8 mouse cellular contexts compared by ENCODE assay signal in the genomic region with DNA sequence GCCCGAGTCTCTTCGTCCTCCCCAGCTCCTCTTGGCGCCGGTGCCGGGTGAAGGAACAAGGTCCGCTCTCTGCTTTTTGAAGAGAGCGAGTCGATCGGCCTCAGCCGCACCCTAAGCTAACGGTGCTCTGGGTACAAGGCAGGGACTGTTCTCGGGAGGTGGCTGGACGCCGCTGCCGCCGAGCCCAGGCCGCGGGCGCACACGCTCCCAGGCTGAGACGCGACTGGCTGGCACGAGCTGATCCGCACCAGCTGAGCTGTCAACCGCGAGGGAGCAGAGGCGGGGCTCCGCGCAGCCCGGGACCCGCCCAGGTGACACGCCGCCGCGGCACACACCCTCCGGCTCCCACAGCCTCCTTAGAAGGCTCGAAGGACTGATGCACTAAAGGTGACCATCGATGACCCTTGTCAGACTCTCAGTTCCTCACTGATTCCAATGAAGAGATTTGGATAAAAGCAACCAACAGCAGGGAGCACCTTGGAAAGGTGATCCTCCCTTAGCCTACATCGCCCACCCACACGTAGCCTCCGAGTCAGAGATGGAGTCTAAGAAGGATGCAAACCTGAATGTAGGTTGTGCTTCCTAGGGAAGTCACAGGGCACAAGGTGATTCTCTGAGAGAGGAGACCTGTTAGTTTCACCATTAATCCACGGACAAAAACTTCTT. TPM values are rescaled to one million over a fixed set of nuclear protein-coding genes. Genes with fewer than 3 reads are reported as not detected.
A peak's percentile ranks its signal among the peaks of the same experiment; 100 is the strongest.
DNase-seq lines count a peak whose midpoint lies in the region; ATAC-seq and TF ChIP-seq lines count a peak whose summit lies in the region.

No protein-coding gene starts in this region.

- H3K36me3 ChIP-seq in forebrain, embryonic 11.5 days (ENCODE audit: control insufficient read depth, insufficient read depth, low read length) = no peaks in the 10 kb centered on the region
- no peaks in the 10 kb centered on the region for H3K36me3 ChIP-seq in heart, embryonic 14.5 days (ENCODE audit: control insufficient read depth, insufficient read depth, low read length)
- no peaks in the 10 kb centered on the region for H3K36me3 ChIP-seq in kidney, postnatal 0 days (ENCODE audit: insufficient read depth, low read length)
- H3K36me3 ChIP-seq in liver, embryonic 13.5 days = no peaks in the 10 kb centered on the region
- H3K36me3 ChIP-seq in stomach, embryonic 16.5 days (ENCODE audit: control insufficient read depth, insufficient read depth, low read length) = no peaks in the 10 kb centered on the region

- WGBS in forebrain, embryonic 11.5 days = 3% methylated on average over 42 of the region's 42 CpGs
- 3% methylated on average over 42 of the region's 42 CpGs for WGBS in heart, embryonic 14.5 days
- 3% methylated on average over 42 of the region's 42 CpGs for WGBS in kidney, postnatal 0 days
- 3% methylated on average over 42 of the region's 42 CpGs for WGBS in liver, embryonic 13.5 days (ENCODE audit: insufficient replicate concordance)
- WGBS in stomach, embryonic 16.5 days = 4% methylated on average over 42 of the region's 42 CpGs

- peak overlapping the region; percentile 90 for H3K4me2 ChIP-seq in forebrain, embryonic 11.5 days (ENCODE audit: low read depth, low read length, severe bottlenecking)
- peak overlapping the region; percentile 85 for H3K4me2 ChIP-seq in heart, embryonic 14.5 days (ENCODE audit: low read length)
- H3K4me2 ChIP-seq in kidney, postnatal 0 days (ENCODE audit: low read length) = peak overlapping the region; percentile 83
- H3K4me2 ChIP-seq in liver, embryonic 13.5 days = peak overlapping the region; percentile 66
- peak overlapping the region; percentile 93 for H3K4me2 ChIP-seq in stomach, embryonic 16.5 days (ENCODE audit: low read depth, low read length)

- ATAC-seq in CD4-positive, CD25-positive, alpha-beta regulatory T cell, adult 4 months = peak; percentile 77
- ATAC-seq in forebrain, embryonic 11.5 days (replicated peaks; ENCODE audit: low FRiP score) = peak; percentile 84
- peak; percentile 88 for ATAC-seq in heart, embryonic 14.5 days (ENCODE audit: insufficient number of reproducible peaks, insufficient read depth, low FRiP score, low read depth)
- peak; percentile 78; the same call in 1 of the 2 replicates for ATAC-seq in kidney, postnatal 0 days (replicated peaks; ENCODE audit: low FRiP score, low read depth)
- ATAC-seq in liver, embryonic 13.5 days (ENCODE audit: low read depth) = peak; percentile 82
- peak; percentile 92 for ATAC-seq in stomach, embryonic 16.5 days (ENCODE audit: insufficient read depth, low FRiP score)

- H3K9me3 ChIP-seq in forebrain, embryonic 11.5 days (ENCODE audit: control insufficient read depth, low read length) = no peaks in the 10 kb centered on the region
- H3K9me3 ChIP-seq in heart, embryonic 14.5 days (ENCODE audit: control insufficient read depth, low read length) = no peaks in the 10 kb centered on the region
- H3K9me3 ChIP-seq in kidney, postnatal 0 days (replicated peaks; ENCODE audit: low read length) = no peaks in the 10 kb centered on the region
- H3K9me3 ChIP-seq in liver, embryonic 13.5 days (replicated peaks) = no peaks in the 10 kb centered on the region
- H3K9me3 ChIP-seq in stomach, embryonic 16.5 days (replicated peaks; ENCODE audit: control insufficient read depth, low read length) = no peaks in the 10 kb centered on the region

- no peak for TF ChIP-seq CTCF in kidney, postnatal 0 days (IDR thresholded peaks at IDR 0.05; ENCODE audit: low read depth)

- H3K4me3 ChIP-seq in forebrain, embryonic 11.5 days (ENCODE audit: low read depth, low read length) = peak overlapping the region; percentile 43
- H3K4me3 ChIP-seq in heart, embryonic 14.5 days (ENCODE audit: control insufficient read depth in 1 of 2, insufficient read depth in 1 of 2, low read depth in 1 of 2, low read length in 2 of 2) = peak overlapping the region; percentile 80 to 82
- peak overlapping the region; percentile 41 for H3K4me3 ChIP-seq in kidney, postnatal 0 days (replicated peaks; ENCODE audit: low read depth, low read length)
- H3K4me3 ChIP-seq in liver, embryonic 13.5 days (replicated peaks) = peak overlapping the region; percentile 59
- peak overlapping the region; percentile 49 for H3K4me3 ChIP-seq in stomach, embryonic 16.5 days (replicated peaks; ENCODE audit: low read length)

- H3K4me1 ChIP-seq in forebrain, embryonic 11.5 days (replicated peaks; ENCODE audit: control insufficient read depth, insufficient read depth, low read length) = 0 out of 2 replicates have a peak, but pooled peaks cover 4% of the 10 kb centered on the region
- peaks cover 13 to 28% of the 10 kb centered on the region in 2 experiments for H3K4me1 ChIP-seq in heart, embryonic 14.5 days (ENCODE audit: control insufficient read depth in 2 of 2, insufficient read depth in 2 of 2, low read length in 2 of 2)
- no peaks in the 10 kb centered on the region; the same call in none of the 2 replicates for H3K4me1 ChIP-seq in kidney, postnatal 0 days (replicated peaks; ENCODE audit: insufficient read depth, low read length)
- peaks cover 7% of the 10 kb centered on the region; the same call in 1 of the 2 replicates for H3K4me1 ChIP-seq in liver, embryonic 13.5 days (replicated peaks)
- peaks cover 12% of the 10 kb centered on the region; the same call in 1 of the 2 replicates for H3K4me1 ChIP-seq in stomach, embryonic 16.5 days (ENCODE audit: control insufficient read depth, insufficient read depth, low read length)

- peaks cover 20% of the 10 kb centered on the region for H3K27me3 ChIP-seq in forebrain, embryonic 11.5 days (ENCODE audit: control insufficient read depth, insufficient read depth, low read length)
- no peaks in the 10 kb centered on the region for H3K27me3 ChIP-seq in heart, embryonic 14.5 days (ENCODE audit: control insufficient read depth, insufficient read depth, low read length)
- peaks cover 8% of the 10 kb centered on the region; the same call in 1 of the 2 replicates for H3K27me3 ChIP-seq in kidney, postnatal 0 days (ENCODE audit: insufficient read depth, low read length)
- peaks cover 31% of the 10 kb centered on the region for H3K27me3 ChIP-seq in liver, embryonic 13.5 days
- 0 out of 2 replicates have a peak, but pooled peaks cover 5% of the 10 kb centered on the region for H3K27me3 ChIP-seq in stomach, embryonic 16.5 days (ENCODE audit: control insufficient read depth, insufficient read depth, low read length)

- DNase-seq in c-Kit-positive CD71-positive TER-119-negative erythroid progenitor cells, embryonic 14.5 days (ENCODE audit: low read depth) = peak; percentile 22
- peak; percentile 76 for DNase-seq in forebrain, embryonic 11.5 days (ENCODE audit: low spot score)
- peak; percentile 48 for DNase-seq in kidney, postnatal 0 days (ENCODE audit: low spot score)
- peak; percentile 31 for DNase-seq in liver, embryonic 13.5 days
- peak; percentile 20 to 34 for DNase-seq in natural killer cell, adult 2 months (ENCODE audit: low spot score in 2 of 2)

- H3K9ac ChIP-seq in forebrain, embryonic 11.5 days (ENCODE audit: low read length) = peak overlapping the region; percentile 56
- H3K9ac ChIP-seq in heart, embryonic 14.5 days (ENCODE audit: low read length) = peak overlapping the region; percentile 96
- H3K9ac ChIP-seq in kidney, postnatal 0 days (ENCODE audit: low read depth, low read length) = peak overlapping the region; percentile 36; the same call in 1 of the 2 replicates
- peak overlapping the region; percentile 42 for H3K9ac ChIP-seq in liver, embryonic 13.5 days
- peak overlapping the region; percentile 65 for H3K9ac ChIP-seq in stomach, embryonic 16.5 days (ENCODE audit: low read length)

- H3K27ac ChIP-seq in forebrain, embryonic 11.5 days (ENCODE audit: low read depth, low read length) = no peak overlapping the region
- H3K27ac ChIP-seq in heart, embryonic 14.5 days (replicated peaks in 1 of 2; ENCODE audit: control insufficient read depth in 1 of 2, insufficient read depth in 1 of 2, low read depth in 2 of 2, low read length in 2 of 2) = peak overlapping the region; percentile 97 to 98
- H3K27ac ChIP-seq in kidney, postnatal 0 days = no peak overlapping the region
- H3K27ac ChIP-seq in liver, embryonic 13.5 days = no peak overlapping the region
- H3K27ac ChIP-seq in stomach, embryonic 16.5 days (ENCODE audit: low read length) = no peak overlapping the region

RNA-seq across cellular contexts. Expression of a gene that starts 20.4 kb away (rescaled TPM):
- polyA plus RNA-seq in CD4-positive, CD25-positive, alpha-beta regulatory T cell, adult 4 months (2017; shearing (Covaris generic)) = 10 to 100 TPM in 1 of 2 experiments, 1 to 10 TPM in 1; 7.5 to 10.3 TPM
- polyA plus RNA-seq in forebrain, embryonic 11.5 days (2014; fragmentation: Nextera tagmentation; extraction: Ambion mirVana) = 25.7 and 27.2 TPM in 2 replicates
- 99.4 and 112 TPM in 2 replicates for polyA plus RNA-seq in heart, embryonic 14.5 days (2014; fragmentation: Nextera tagmentation; extraction: Ambion mirVana)
- polyA plus RNA-seq in kidney, postnatal 0 days (2015; fragmentation: Nextera tagmentation; extraction: Ambion mirVana) = 17.6 and 18.0 TPM in 2 replicates
- 5.8 and 7.5 TPM in 2 replicates for polyA plus RNA-seq in liver, embryonic 13.5 days (2015; fragmentation: Nextera tagmentation; extraction: Ambion mirVana)
- polyA plus RNA-seq in stomach, embryonic 16.5 days (2015; fragmentation: Nextera tagmentation; extraction: Ambion mirVana) = 27.5 and 31.3 TPM in 2 replicates

RNA-seq across cellular contexts. Expression of a gene that starts 32.8 kb away (rescaled TPM):
- 10 to 100 TPM; 80.3 to 83.7 TPM for polyA plus RNA-seq in CD4-positive, CD25-positive, alpha-beta regulatory T cell, adult 4 months (2017; shearing (Covaris generic))
- polyA plus RNA-seq in forebrain, embryonic 11.5 days (2014; fragmentation: Nextera tagmentation; extraction: Ambion mirVana) = 121 and 122 TPM in 2 replicates
- 131 and 136 TPM in 2 replicates for polyA plus RNA-seq in heart, embryonic 14.5 days (2014; fragmentation: Nextera tagmentation; extraction: Ambion mirVana)
- 97.7 and 102 TPM in 2 replicates for polyA plus RNA-seq in kidney, postnatal 0 days (2015; fragmentation: Nextera tagmentation; extraction: Ambion mirVana)
- polyA plus RNA-seq in liver, embryonic 13.5 days (2015; fragmentation: Nextera tagmentation; extraction: Ambion mirVana) = 60.8 and 67.3 TPM in 2 replicates
- polyA plus RNA-seq in stomach, embryonic 16.5 days (2015; fragmentation: Nextera tagmentation; extraction: Ambion mirVana) = 143 and 147 TPM in 2 replicates

Comparison
In these comparisons a context has a peak if more than half of its experiments do, and no peak if none do; other contexts are left out.
1. DNase-seq: peak in every context shown above with its lines; median percentile 76 in forebrain, embryonic 11.5 days; 48 in kidney, postnatal 0 days; 31 in liver, embryonic 13.5 days; 27 in natural killer cell, adult 2 months; 22 in c-Kit-positive CD71-positive TER-119-negative erythroid progenitor cells, embryonic 14.5 days.
2. H3K27ac ChIP-seq: peak in heart, embryonic 14.5 days (2 of 2); none in forebrain, embryonic 11.5 days (single experiment), kidney, postnatal 0 days (single experiment), liver, embryonic 13.5 days (single experiment) and stomach, embryonic 16.5 days (single experiment).
3. H3K9ac ChIP-seq: peak in every context shown above with its lines; median percentile 96 in heart, embryonic 14.5 days; 65 in stomach, embryonic 16.5 days; 56 in forebrain, embryonic 11.5 days; 42 in liver, embryonic 13.5 days; 36 in kidney, postnatal 0 days.
4. Peak in every context shown above with its lines, with median percentiles within 50 percentile points of each other: ATAC-seq, H3K4me2 ChIP-seq and H3K4me3 ChIP-seq.